Mouse (Mus musculus): ENCODE results near the gene Zkscan16. TPM values are rescaled to one million over a fixed set of nuclear protein-coding genes. Genes with fewer than 3 reads are reported as not detected.

The Zkscan16 gene
- not detected for polyA plus RNA-seq (2017; shearing (Covaris generic))

DNA sequence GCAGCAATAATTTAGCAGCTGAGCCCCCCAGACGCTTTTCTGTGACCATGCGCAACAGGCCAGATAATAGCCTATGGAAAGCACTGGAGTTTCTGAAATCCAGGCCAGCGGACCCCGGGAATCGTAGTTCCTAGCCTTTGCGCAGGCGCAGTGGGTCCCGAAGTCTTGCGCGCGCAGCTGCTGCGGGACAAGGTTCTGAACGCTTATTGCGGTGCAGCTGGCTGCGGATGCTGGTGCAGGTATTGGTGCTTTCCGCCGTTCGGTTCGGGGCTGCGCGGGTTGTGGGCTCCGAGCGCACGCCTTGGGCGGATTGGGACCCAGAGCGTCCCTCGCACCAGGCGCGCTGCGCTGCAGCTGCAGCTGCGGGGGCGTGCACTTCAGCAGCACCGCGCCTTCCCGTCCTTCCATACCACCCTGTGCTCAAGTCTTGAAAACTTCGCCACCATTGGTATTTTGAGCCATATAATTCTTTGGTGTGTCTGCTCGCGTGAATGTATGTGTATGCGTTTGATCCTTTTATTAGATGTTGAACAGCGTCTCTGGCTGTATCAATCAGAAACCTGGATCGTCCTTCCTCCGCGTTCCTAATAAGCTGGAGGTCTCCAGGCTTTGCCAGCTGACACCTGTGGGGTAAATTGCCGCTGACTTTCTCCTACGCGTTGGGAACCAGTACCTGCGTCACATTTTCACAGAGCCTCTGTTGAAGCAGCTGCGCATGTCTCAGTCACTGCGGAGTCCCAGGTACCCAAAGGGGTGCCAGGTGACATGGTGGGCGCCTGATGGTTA is at the start of gene Zkscan16:
Gene Zkscan16 (plus strand): TSS at position 209 of the 786 bp plus-strand sequence.
- peak; percentile 65 for ATAC-seq

DNA sequence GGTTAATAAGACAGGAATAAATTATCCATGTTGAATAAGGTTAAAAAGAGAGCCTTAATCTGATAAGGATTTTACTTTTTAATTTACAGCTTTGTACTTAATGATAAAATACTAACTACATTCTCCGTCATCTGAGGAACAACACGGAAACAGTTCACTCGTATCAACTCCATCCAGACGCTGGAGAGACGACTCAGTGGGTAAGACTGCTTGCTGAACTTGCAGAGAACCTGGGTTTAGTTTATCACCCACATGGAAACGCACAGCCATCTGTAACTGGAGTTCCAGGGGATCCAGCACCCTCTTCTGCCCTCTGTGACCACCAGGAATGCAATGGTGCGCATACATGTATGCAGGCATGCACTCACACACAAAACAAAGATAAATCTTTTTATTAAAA is 49.0 kb upstream of the Zkscan16 start:
- no peak for ATAC-seq

DNA sequence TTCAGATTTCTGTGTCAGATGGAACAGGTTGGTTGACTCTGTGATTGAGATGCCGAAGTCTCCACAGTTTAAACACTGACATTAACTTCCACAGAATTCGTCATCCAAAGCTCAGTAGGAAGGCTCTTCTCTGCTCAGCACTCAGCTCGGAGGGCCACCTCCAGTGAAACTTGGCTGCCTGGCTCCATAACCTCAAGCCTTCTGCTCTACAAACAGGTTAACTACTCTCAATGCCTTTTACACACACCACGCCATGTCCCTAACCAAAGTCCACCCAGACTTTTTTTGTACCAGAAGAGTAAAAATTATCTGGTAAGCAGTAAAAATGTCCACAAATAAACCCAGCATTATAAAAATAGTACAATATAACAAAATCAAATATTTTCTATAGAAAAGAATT is 46.0 kb upstream of the Zkscan16 start:
- no peak for ATAC-seq

DNA sequence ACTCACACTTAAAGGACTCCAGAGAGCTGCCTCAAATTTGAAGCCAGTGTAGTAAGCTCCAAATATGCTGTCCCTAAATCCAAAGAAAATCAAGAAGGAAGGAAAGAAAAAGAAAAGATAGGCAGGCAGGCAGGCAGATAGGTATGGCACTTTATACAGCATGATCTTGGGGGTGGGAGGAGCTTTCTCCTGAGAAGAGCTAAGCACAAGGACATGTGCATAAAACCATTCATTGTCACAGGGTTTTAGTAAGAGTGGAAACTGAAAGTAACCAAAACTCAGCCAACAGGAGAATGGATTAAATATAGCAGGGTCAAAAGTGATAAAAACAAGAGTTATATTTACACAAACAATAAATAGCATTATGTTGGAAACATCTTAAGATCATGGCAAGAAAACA is 45.1 kb upstream of the Zkscan16 start:
- ATAC-seq = peak; percentile 52

DNA sequence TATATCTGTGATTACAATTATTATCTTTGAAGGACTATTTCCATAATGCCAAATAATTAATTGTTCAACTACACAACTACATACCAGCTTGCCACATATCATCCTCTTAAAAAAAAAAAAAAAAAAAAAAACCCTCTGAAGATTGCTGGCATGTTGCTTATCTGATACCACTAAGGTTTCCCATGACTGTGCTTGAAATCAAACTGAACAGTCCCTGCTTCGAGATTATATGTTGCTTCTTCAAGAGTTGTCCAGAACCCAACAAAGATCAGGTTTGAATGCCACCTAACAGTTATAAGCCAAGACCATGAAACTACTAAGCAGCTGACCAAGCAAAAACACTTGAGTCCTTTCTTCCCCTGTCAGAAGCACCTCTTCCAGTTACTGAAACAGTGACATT is 36.0 kb upstream of the Zkscan16 start:
- no peak for ATAC-seq

DNA sequence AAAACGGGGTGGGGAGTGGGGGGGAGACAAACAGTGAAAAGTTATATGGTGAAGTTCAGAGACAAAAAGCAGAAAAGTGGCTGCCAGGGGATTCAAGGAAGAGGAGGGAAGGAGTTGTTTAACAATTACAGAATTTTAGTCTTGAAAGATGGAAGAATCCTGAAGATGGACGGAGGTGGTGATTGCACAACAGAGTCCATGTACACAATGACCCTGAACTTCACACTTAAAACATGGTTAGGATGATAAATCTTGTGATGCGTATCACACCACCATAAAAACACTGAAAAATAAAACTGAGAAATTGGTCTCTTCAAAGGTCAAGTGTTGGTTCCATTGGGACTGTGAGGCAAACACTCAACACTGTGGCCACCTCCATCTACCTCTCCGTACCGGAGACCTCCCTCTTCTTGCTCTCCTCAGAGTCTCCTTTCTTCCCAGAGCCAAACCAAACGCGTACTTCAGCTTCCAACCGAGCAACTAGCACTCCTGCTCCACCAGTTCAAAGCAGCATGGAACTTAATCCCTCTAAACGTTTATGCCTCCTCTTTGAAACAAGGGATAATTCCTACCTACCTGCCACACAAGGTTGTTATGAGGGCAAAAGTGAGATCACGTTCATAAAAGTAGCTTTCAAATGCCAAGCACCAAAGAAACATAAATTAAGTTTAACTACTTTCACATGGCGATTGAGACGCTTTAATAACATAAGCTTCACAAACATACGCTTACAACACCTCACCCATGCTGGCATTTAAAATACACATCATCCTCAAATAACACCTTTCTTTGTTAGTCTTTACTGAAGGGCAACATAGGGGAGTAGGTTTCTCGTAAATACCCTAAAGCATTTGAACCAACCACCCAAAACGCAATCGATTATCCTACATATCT is 33.0 kb upstream of the Zkscan16 start:
- no peak for ATAC-seq

DNA sequence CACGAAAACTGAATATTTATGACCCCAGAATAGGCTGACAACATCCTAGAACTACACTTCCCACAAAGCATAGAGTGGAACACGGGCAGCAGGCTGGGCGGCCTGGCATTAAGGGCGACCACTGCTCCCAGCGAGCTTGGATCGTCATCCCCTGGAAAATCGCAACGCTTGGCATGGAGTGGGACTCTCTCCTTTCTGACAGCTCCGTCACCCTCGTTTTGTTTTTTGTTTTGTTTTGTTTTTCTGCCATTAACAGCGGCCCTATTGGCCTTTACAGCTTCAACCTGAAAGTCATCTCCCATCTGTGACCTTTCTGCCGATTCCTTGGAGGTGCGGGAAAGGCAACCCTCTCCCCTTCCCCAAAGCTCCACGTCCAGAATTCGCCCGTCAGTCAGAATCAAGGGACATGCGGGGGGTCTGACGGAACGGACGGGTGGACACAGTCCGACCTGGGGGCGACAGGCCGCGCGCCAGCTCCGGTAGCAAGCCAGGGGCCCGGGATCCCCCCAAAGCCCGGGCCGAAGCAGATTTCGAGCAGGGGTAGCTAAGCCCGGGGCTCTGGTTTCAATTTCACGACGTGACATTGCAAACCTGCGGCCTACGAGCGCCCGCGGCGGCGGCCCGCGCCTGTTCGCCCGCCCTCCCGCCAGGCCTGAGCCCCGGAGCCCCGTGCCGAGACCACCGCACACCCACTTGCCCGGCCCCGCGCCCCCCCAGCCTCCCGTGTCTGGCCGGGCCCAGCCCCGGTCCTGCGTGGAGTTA is 32.2 kb upstream of the Zkscan16 start:
- ATAC-seq = peak; percentile 44

DNA sequence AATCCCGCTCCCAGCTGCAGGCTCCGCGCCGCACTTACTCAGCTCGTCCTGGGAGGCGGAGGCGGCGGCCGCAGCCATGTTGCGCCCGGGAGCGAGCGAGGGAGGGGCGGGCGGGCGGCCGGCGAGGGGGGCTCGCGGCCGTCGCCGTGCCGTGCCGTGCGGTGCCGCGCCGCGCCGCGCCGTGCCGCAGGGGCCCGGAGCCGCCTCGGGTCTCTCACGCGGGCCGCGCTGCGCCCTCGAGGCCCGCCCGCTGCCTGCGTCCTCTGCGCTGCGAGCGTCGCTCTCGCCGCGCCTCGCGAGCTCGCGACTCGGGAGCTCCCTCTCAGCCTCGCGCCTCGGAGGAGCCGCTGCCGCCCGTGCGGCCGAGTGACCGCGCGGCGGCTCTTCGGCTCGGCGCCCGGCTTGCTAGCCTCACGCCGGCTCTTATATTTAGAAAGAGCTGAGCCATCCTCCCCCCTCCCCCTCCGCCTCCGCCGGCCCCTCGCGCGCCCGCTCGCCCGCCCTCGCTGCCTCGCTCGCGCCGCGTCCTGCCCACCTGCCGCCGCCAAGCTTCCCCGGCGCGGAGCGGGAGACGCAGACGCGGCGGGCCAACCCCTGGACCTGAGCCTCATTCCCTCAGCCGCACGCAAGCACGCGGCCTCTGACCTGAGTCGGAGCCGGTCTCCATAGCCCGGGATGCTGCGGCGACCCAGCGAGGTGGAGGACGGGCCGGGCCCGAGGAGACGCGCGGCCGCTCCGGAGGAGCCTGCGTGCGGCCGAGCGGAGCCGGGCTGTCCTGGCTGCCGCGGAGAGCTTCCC is 31.4 kb upstream of the Zkscan16 start:
- ATAC-seq = peak; percentile 59

DNA sequence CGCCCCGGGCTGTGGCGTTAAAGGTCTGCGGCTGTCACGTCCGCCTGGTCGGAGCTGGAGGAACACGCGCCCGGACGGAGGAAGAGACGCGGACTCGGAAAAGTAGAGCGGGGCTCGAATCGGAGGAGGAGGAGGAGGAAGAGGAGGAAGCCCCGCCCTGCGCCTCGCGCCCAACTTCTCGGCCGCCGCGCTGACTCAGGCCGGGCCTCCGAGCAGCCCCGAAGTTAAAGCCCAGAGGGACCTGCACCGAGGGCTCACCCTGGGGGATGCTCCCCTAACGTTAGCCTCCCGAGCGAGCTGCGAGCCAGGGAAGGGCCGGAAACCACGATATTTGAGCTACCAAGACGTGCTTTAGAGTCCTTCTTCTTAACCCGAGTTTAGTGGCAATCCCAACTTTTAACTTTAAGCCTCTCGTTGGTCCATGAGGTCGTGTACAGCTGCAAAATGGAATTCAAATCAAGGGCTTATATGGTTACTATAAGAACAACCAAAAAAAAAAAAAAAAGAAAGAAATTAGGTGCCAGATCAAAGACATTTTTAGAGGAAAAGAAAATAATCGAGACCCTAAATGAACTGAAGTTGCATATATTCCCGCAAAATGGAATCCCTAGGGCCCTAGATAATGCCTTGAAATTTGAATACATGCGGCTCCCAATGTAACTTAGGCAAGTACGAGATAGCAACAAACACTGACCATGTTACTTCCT is 30.6 kb upstream of the Zkscan16 start, which contains the start of gene Ecpas:
Gene Ecpas (minus strand): TSS at position 121 of the 707 bp plus-strand sequence.
- peak; percentile 50 for ATAC-seq

DNA sequence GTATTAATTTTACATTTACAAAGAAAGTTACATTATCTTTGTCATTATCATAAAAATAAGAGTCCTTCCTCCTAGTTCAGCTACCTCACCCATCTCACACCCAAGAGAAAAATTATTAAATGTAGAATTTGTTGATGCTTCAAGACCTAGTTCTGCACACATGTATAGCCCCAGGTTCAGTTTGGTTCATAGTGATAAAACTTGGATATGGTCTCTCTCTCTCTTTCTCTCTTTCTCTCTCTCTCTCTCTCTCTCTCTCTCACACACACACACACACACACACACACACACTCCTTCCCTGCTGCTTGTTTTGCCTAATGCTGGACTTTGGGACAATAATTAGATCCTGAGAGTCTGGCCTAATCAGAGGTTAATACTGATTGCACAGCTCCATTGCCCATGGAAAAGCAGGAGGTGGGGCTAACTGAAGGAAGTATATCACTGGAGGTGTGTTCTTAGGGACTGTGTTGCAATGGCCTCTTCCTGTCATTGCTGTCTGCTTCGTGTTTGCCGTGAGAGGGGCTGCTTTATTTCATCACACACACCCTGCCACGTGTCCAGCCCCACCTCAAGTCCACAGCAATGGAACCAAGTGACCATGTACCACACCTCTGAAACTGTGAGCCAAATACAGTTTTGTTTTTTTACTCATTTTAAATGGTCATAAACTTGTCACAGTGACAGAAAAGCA is 29.9 kb upstream of the Zkscan16 start:
- ATAC-seq = no peak

DNA sequence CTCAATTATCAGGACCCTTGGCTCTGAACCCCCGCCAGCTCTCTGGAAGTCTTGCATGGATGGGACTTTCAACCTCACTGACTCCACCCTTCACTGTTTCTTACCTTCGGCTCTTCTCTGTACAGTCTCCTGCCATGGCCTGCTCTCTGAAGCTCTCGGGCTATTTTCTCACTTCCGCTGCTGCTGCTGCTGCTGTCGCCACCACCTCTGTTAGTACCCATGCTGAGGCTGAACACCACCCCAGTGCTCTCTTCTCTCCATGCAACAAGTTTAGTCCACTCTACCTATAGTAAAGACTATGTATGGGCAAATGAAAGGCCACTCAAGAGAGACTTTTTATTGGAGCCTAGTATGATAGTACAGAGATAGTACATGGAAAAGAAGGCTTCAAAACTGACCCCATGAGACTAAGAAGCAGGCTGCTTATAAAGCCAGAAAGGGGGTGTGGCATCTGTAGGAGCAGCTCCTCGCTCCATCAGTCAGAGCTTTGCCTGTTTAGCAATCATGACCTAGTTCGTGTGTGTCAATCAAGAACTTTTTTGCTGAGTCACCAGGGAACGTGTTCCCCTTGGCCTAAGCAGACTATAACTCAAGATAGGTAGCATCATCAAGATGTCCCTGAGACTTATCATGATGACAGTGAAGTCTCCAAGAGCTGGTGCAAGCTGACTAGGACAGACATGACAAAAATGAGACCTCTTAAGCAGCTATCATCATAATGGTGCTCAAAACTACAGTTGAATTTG is 28.2 kb upstream of the Zkscan16 start:
- ATAC-seq = no peak

DNA sequence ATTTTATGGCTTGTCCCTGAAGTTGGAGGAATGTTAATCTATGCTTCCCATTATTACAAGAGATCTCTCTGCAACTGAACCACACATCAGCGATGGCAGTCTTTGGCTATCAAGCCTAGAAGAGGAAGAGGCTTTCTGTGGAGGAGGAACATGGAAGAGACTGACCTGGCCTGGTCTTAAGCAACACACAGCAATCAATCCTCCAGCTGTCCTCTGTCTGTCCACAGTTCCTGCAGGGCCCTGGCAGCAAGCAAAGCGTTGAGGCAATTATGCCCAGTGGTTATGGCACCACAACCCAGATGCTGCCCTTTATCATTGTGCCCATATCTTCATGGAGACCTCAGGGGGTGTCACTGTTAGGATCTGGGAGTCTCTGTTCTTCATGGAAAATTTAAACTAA is 19.5 kb upstream of the Zkscan16 start:
- no peak for ATAC-seq

DNA sequence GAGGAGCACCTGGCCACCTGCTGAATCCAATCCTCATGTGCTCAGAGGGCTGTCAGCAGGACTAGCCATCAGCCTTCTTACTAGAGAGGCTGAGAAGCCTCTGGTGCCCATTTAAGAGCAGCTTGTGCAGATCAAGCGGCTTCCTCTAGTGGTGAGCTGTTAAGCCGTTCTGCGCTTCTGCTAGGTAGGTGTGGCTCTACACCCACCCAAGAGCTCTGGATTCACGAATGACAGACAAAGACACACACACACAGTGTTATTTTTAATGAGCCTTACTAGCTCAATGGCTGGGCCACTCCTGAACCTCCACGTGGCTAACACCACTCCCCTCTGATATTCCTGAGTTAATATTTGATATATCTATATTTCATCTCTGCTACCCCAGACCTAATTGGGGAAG is 17.8 kb upstream of the Zkscan16 start:
- ATAC-seq = no peak

DNA sequence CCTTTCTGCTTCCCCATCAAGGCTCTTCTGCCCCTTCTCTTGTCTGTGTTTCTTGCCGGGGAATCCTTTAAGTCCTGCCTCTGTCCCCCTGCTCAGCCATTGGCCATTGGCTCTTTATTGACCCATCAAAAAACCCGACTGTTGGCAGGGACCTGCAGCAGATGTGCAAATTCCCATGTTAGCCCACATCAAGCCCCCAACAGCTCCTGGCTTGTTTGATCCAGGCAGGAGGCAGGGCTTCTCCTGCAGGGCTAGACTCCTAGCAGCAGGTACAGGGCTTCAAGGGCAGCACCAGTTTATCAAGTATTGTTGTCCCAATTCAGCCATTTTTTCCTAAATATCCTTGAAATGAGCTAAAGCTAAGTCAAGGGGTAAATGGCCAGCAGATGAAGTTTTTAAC is 17.3 kb upstream of the Zkscan16 start:
- ATAC-seq = no peak

DNA sequence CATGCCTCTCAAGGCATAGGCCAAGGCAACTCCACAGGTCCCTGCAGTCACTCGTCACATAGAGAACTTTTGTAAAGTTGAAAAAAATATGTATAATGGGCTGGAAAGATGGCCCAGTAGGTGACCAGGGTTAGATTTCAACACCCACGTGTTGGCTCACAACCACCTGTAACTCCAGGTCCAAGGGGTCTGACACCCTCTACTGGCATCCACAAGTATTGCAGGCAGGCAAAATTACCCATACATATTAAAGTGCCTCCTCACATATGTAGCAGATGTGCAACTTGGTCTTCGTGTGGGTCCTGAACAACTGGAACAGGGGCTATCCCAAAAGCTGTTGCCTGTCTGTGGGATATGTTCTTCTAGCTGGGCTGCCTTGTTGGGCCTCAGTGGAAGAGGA is 15.8 kb upstream of the Zkscan16 start:
- no peak for ATAC-seq

DNA sequence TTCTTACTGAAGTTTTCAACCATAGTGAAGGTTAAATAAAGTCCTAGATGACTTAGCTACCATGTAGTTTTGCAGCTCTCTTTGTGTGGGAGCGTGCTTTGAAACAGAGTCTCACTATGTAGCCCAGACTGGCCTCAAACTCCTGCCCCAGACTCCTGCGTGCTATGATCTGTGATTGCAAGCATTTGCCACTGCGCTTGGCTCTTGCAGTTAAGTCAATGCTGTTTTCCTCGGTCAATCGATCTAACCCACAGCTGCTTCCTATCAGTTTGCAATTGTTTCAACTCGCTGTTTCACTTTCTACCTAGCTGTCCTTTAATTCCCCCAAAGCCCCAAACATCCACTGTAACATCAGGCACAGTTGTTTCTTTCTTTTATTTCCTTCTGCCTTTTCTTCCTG is 10.9 kb upstream of the Zkscan16 start:
- no peak for ATAC-seq

DNA sequence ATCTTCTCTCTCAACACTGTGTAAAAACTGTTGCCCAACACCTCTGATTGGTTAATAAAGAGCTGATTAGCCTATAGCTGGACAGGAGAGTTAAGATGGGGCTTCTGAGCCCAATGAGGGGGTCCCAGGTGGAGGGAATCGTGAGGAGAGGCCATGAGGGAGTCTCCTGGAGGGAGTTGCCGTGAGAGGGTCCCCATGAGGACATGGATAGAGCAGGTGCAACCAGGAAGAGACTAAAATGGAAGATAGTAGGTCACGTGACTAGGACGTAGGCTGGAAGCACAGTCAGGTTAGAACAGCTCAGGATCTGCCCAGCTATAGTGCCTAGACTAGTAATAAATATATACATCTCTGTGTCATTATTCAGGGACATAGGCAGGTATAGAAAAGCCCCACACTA is 9.1 kb upstream of the Zkscan16 start:
- no peak for ATAC-seq

DNA sequence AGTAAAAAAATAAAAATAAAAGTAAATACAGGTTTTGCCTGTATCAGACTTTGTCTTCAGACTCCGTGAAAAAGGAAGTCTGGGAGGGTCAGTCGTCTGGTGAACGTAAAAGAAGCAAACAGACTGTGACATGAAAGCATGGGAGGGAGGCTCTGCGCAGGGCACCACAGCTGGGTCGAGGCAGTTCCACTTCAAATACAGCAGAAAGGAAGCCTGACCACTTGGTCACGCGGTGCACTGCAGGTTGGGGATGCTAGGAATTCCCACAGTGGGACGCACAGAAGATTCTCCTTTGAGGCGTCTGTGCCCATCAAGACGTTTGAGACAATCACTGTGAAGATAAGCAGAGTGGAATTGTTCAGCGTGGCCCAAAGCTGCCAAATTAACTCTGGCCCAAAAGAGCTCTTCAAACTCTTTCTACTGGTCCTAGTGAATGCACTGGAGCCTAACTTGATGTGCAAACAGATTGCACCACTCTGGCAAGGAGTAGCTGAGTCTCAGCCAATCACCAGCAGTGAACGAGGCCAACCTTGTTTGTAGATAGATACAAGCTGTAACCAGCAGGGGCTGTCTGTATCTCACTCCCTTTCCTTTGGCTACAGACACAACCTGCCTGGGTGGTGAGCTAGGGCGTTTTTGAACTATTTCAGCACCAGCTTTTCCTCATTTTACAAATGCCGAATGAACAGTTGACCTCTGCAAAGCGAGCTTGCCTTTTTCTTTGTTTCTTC is 8.5 kb upstream of the Zkscan16 start:
- ATAC-seq = peak; percentile 79

DNA sequence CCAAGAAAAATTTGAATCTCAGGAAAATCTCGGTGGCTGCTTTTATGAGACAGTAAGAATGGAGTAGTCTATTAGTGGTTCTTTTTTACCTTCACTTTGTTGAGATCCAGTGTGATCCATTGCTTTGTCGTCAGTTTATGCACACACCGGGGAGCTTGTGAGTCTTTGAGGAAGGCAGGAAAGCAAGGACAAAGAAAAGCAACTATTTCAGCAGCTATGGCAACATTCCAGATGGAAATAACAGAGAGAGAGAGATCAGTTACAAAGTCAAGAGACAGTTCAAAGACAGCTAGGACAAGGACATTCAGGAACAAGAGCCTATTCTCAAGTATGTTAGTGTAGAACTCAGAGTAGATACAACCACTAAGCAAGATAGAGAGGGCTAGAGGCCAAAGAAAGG is 7.6 kb upstream of the Zkscan16 start:
- no peak for ATAC-seq

Data from inflammation-experienced regulatory T-cells, adult 6 months (primary cell).